Mouse (Mus musculus): ENCODE results near the gene Aamp.

DNA sequence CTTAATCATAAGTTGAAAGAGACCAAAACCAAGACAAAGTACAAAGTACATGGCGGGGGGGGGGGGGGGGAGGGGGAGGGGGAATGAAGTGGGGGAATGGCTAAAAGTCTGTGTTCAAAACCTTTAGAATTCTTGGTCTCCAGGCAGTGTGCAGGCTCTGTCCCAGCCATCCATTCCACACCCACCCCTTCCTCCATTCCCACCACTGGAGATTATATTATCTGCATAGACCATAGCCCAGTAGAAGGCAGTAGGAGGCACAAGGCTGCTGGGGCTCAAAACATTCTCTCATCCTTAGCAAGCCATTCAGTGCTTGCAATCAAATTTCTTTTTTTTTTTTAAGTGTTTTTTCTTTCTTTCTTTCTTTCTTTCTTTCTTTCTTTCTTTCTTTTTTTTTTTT, 53.5 kb downstream of the Aamp start:
- TF ChIP-seq CTCF (IDR thresholded peaks at IDR 0.05; ENCODE audit: extremely low read depth, insufficient read depth, low read length) = no peak
- TF ChIP-seq POLR2A (IDR thresholded peaks at IDR 0.05; ENCODE audit: extremely low read depth, insufficient read depth, low read length) = no peak
